Mouse (Mus musculus): ENCODE measurements at regions not wholly inside any gene's neighbourhood (a gene's known extent, or its start where the extent isn't known, plus 50 kb on each side); places are given as distances from the start of the nearest gene placed in this dataset.

GRCm38 (mm10) chr16:65916831-65917230 lies 101.8 kb downstream of the Vgll3 start:
- DNase-seq: no peak

- no peak for DNase-seq
Measured at GRCm38 (mm10) chr16:65925986-65926385, 110.9 kb downstream of the Vgll3 start.

DNA sequence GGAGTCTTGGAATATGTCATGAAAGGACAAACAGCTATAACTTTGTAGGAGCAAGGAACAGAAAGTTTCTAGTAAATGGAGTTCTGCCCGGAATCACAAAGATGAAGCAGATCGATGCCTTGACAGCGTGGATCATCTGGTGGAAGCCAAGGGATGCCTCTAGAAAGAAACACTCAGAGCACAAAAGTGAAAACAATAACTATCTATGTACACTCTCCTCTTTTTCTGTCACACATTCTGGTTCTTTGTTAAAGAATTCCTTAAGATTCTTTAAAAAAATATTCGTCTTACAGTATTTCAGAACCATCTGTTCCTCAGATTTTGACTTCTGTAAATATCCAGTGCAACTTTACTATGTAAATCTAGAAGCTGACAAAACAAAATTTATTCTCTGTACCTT lies 148.8 kb downstream of the Vgll3 start:
- no peak for DNase-seq

DNA sequence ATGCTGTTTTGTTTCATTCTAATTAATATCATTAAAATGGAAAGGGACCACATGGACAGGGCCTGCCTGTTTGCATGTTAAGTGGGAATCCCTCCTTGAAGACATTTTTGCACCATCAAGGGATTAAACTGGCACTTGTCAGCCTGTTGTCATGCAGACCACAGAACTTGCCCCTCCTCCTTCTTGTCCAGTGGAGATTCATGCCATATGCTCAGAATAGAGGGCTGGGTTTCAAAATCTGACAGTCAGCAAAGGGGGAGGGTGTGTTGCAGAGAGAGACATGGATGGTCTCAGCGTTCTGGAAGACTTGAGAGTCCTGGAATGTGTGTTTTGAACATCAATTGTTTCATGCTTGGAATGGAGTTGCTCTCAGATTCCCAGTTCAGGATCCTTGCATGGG lies 149.2 kb downstream of the Vgll3 start:
- DNase-seq: peak in 1 of 2 experiments; percentile 4

GRCm38 (mm10) chr16:65977075-65977474 lies 162.0 kb downstream of the Vgll3 start:
- no peak for DNase-seq

DNA sequence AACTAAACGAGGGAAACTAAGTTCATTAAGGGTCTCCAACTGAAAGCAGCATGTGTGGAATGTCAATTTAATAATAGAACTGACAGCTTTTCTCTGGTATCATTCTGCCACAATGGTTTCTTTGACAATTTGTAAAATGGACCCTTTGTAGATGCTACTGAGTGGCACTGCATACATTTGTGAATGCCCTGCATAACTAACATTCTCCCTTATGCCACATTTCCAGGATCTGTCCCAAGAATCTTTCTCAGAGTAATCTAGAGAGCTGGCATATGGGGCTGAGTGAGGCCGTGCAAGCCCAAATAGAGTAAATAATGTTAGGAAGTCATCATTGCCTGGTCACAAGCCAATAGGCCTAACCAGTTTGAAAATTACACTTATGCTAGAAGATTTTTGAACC lies 172.1 kb downstream of the Vgll3 start:
- no peak for DNase-seq

- no peak for DNase-seq
Measured at GRCm38 (mm10) chr16:65999343-65999742, 184.3 kb downstream of the Vgll3 start.

DNA sequence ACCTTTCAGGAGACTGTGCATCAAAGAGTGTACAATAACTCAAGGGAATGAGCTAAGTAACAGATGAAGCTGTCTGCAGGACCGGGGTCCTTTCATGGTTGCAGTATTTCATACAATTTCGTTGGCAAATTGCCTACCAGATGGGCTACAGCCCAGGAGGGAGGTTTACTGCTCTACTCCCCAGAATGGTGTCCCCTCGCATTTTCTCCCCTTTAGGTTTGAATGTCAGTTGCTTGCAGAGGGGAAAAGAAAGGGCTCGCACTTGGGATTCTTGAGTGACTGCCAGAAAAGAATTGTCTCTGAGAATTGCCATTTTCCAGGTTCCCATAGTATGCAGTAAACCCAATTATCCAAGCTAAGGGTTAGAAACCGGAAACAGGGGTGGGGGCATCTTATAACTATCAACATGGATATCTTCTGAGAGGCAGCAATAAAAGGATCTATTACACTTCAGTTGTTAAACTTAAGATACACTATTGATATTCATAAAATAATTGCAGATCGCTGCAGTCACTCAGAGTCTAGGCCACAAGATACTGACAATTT lies 185.7 kb downstream of the Vgll3 start:
- DNase-seq: no peak

DNA sequence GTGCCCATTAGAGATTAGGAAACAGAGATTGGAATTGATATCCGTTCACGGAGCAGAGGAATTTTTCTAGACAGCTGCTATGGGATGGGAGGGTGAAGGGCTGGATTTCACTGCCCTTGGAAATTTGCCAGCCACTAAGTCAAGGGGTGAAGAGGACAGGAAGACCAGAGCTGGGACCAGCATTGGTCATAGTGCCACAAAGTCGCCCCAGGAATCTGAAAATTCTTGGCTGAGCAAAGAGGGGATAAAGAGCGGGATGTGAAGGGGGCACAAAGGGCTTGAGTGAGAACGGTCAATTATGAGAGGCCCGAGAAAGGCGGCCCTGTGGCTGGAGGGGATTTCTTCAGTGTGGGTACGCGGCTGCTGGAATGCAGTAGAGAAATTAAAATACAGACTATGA lies 189.6 kb downstream of the Vgll3 start:
- DNase-seq: no peak

GRCm38 (mm10) chr16:66005954-66006580 lies 191.0 kb downstream of the Vgll3 start:
- DNase-seq: peak; percentile 51 to 66

DNA sequence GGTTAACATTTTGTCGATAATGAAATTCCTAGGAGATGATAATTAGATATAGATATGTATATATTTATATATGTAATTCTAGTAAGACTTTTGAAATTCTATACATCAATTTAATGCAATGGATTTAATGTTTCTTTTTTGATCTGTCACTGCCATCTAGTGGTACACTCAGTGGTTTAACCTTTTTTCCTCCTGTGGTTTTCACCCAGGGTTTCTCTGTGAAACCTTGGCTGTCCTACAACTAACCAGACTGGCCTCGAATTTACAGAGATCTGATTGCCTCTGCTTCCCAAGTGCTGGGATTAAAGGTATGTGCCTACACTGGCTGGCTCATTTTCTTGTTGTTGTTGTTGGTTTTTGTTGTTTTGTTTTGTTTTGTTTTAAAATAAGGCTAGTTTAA lies 198.6 kb downstream of the Vgll3 start:
- peak; percentile 3 to 17 for DNase-seq

DNA sequence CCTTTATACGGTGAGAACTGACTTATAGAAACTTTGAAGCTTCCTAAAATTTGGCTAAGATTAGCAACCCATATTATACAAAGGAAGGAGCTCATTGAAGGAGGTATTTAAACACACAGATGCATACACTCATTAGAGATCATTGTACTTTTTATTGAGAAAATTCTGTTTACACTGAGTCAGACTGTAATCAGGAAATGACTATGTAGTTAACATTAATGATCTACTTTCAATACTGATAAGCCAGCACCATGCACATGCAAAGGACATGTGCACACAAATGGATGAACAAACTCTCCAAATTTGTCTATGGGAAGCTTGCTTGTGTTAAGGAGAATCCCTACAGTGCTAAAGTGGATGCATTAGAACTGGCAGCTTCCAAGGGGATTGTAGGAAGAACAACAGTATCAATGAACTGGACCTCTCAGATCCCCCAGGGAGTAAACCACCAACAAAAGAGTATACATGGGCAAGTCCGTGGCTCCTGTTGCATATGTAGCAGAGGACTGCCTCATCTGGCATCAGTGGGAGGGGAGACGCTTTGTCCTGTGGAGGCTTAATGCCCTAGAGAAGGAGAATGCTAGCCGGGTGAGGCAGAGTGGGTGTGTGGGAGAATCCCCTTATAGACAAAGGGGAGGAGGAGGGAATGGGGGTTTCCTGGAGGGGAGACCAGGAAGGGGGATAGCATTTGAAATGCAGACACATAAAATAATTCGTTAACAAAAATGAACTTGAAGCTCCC lies 200.0 kb downstream of the Vgll3 start:
- DNase-seq: no peak

DNA sequence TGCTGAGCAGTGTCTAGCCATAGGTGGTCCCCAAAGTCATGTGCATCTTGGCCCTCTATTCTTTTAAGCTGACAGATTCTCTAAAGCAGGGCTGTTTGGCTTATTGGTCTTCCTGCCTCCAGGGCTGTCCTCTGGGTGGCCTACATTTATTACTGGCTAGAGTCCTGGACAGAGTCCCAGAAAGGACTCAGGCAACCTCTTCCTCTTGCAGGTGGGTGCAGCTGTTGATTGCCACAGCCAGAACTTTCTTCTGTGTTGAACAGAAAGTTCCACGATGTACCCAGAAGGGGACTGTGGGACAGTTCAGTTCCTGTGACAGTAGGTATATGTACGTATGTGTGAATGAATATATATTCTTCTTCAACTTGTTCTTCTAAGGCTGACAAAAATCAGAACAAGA lies 202.0 kb downstream of the Vgll3 start:
- DNase-seq: no peak

DNA sequence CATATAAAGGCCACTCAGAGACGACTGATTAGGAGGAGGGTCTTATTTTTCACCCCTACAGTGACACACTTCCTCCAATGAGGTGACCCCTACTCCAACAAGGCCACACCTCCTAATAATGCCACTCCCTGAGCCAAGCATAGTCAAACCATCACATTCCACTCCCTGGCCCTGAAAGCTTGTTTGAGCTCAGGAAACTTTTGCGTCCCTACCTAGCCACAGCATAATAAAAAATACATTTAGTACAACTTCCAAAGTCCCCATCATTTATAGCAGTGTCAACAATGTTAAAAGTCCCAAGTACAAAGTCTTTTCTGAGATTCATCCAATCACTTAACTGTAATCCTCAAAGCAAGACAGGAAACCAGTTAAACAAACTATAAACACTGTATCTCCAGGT lies 208.3 kb downstream of the Vgll3 start:
- no peak for DNase-seq
